Mouse (Mus musculus) bone marrow macrophage, adult 2 months (primary cell): Measurements from ENCODE around the gene Akap2.

Experiments
- CTCF ChIP-seq: IDR thresholded peaks from 2 replicates; pipeline ENCODE4 v1.5.1; 2012; ENCODE audit warnings: low read depth, mild to moderate bottlenecking, low read length, moderate library complexity
- POLR2A ChIP-seq: IDR thresholded peaks from 2 replicates; pipeline ENCODE4 v1.6.1; 2012; ENCODE audit warnings: mild to moderate bottlenecking, low read depth, low read length, borderline replicate concordance

DNA sequence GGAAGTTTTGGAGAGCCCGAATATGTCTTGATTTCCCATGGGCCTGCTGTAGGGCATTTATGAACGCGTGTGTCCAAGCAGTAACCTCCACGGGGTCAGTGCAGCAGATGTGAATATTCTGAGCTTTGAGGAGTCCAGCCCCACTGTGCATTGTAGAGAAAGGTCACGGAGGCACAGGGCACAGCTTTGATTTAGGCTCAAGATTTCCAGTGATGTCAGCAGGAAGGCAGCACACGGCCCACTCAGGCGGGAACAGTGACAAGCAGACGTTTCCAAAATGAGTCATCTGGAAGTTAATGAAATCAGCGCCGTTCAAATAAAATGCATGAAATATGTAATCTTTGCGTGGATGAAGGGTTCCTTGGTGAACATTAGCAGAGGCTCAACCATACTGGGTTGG is 40.5 kb downstream of the Akap2 start:
- TF ChIP-seq CTCF (no peak), POLR2A (no peak)
